Mouse (Mus musculus) limb, embryonic 14.5 days (tissue): ENCODE measurements around the gene Ndufaf2. TPM values are rescaled to one million over a fixed set of nuclear protein-coding genes. Genes with fewer than 3 reads are reported as not detected.

Experiments used
- ATAC-seq: fragments of 200-750 bp; cut with Nextera tagmentation; 2 replicates; pipeline ENCODE4 v1.8.0; 2017; ENCODE audit warnings: low read depth, moderate number of reproducible peaks, moderate TSS enrichment; ENCODE audit not compliant: low FRiP score
- DNase-seq: peaks from one replicate; pipeline ENCODE4 v3.0.0-alpha.2; 2015; ENCODE audit warnings: low spot score
- H3K27ac ChIP-seq: fragments of 300-500 bp; sonication (generic); replicated peaks from 2 replicates; pipeline ENCODE4 v1.5.1; 2014; ENCODE audit warnings: low read depth, mild to moderate bottlenecking, low read length, moderate library complexity, mixed read lengths
- H3K27me3 ChIP-seq: fragments of 300-500 bp; sonication (generic); 2 replicates; pipeline ENCODE4 v1.6.1; 2014; ENCODE audit warnings: low read length, mixed read lengths; ENCODE audit not compliant: control insufficient read depth, insufficient read depth
- H3K36me3 ChIP-seq: fragments of 300-500 bp; sonication (generic); 2 replicates; pipeline ENCODE4 v1.6.1; 2014; ENCODE audit warnings: mild to moderate bottlenecking, low read length, moderate library complexity, mixed read lengths; ENCODE audit not compliant: control insufficient read depth, insufficient read depth
- H3K4me1 ChIP-seq: fragments of 300-500 bp; sonication (generic); 2 replicates; pipeline ENCODE4 v1.6.1; 2014; ENCODE audit warnings: antibody characterized with exemption, low read length, mixed read lengths; ENCODE audit not compliant: control insufficient read depth, insufficient read depth
- H3K4me2 ChIP-seq: fragments of 300-500 bp; sonication (generic); replicated peaks from 2 replicates; pipeline ENCODE4 v1.6.1; 2014; ENCODE audit warnings: low read depth, mild to moderate bottlenecking, low read length, moderate library complexity; ENCODE audit not compliant: severe bottlenecking
- H3K4me3 ChIP-seq: fragments of 300-500 bp; sonication (generic); replicated peaks from 2 replicates; pipeline ENCODE4 v1.5.1; 2014; ENCODE audit warnings: low read length
- H3K9ac ChIP-seq: fragments of 300-500 bp; sonication (generic); 2 replicates; pipeline ENCODE4 v1.6.1; 2014; ENCODE audit warnings: mild to moderate bottlenecking, low read depth, low read length, moderate library complexity; ENCODE audit not compliant: severe bottlenecking
- H3K9me3 ChIP-seq: fragments of 300-500 bp; sonication (generic); 2 replicates; pipeline ENCODE4 v1.6.1; 2016; ENCODE audit warnings: low read length; ENCODE audit not compliant: control insufficient read depth
- POLR2A ChIP-seq: fragments of 200-500 bp; IDR thresholded peaks from 2 replicates; pipeline ENCODE4 v1.8.0; 2012; ENCODE audit warnings: inconsistent platforms, mild to moderate bottlenecking, moderate library complexity, borderline replicate concordance; ENCODE audit not compliant: insufficient read depth, insufficient read length; ENCODE audit errors: extremely low read depth
- WGBS: fragments of 180-500 bp; shearing (Covaris S2); extraction: QIAGEN DNeasy Blood & Tissue Kit; methylation state at CpG from one replicate; pipeline ENCODE4 v1.1.7; 2014; 5-methylcytosine and 5-hydroxymethylcytosine counted together
- polyA plus RNA-seq, 2 experiments: library from polyadenylated mRNA; depleted of rRNA in 1 of 2; stranded (reverse) in 1 of 2; unstranded in 1 of 2; fragments of >200 nt; fragmentation: Nextera tagmentation in 1 of 2; extraction: Ambion mirVana in 1 of 2; gene quantifications; 2 replicates each; pipeline versions ENCODE4 v1.2.1 to v1.2.3; 2012 to 2014

The Ndufaf2 gene
- polyA plus RNA-seq, 2 experiments, result 46.1 to 67.6 TPM

GRCm38 (mm10) chr13:107992573-107992972, 165.8 kb downstream of the Ndufaf2 start:
- ATAC-seq, result no peak
- no peak for TF ChIP-seq POLR2A
- no peaks in the 10 kb centered on the region for H3K9me3 ChIP-seq
- no peak overlapping the region for H3K27ac ChIP-seq
- H3K36me3 ChIP-seq, result no peaks in the 10 kb centered on the region
- H3K27me3 ChIP-seq, result no peaks in the 10 kb centered on the region
- WGBS, result 89% methylated on average over 1 of the region's 1 CpGs
- H3K4me2 ChIP-seq, result no peak overlapping the region
- no peaks in the 10 kb centered on the region for H3K4me1 ChIP-seq
- H3K4me3 ChIP-seq, result no peak overlapping the region
- DNase-seq, result no peak
- no peak overlapping the region for H3K9ac ChIP-seq

DNA sequence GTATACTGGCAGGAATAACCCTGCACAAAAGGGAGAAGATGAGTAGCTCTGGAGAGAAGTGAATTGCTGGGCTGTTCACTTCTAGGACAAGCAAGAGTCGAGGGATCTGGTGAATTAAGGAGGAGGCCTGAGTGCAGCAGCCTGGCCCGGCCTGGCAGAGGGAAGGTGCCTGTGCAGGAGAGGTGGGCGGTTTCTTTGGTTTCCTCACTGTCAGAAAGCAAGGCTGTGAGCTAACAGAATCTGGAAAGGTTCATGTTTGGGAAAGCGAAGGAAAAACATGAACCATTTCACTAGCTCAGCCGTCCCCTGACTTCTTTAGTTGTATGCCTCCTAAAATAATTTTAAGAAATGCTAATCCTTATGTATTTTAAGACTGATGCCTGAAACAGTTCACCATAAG, 173.8 kb downstream of the Ndufaf2 start:
- Histone ChIP-seq H3K36me3 (no peaks in the 10 kb centered on the region), H3K9ac (no peak overlapping the region), H3K4me2 (no peak overlapping the region), H3K4me3 (no peak overlapping the region), H3K27ac (no peak overlapping the region), H3K27me3 (no peaks in the 10 kb centered on the region), H3K9me3 (no peaks in the 10 kb centered on the region), H3K4me1 (no peaks in the 10 kb centered on the region)
- no peak for TF ChIP-seq POLR2A
- no peak for DNase-seq
- WGBS, result 64% methylated on average over 5 of the region's 5 CpGs
- no peak for ATAC-seq

- no peak overlapping the region for H3K4me2 ChIP-seq
- WGBS, result 89% methylated on average over 5 of the region's 5 CpGs
- no peak for TF ChIP-seq POLR2A
- no peaks in the 10 kb centered on the region for H3K9me3 ChIP-seq
- H3K9ac ChIP-seq, result no peak overlapping the region
- H3K27ac ChIP-seq, result no peak overlapping the region
- ATAC-seq, result no peak
- no peaks in the 10 kb centered on the region for H3K36me3 ChIP-seq
- H3K4me3 ChIP-seq, result no peak overlapping the region
- DNase-seq, result no peak
- no peaks in the 10 kb centered on the region for H3K4me1 ChIP-seq
- H3K27me3 ChIP-seq, result no peaks in the 10 kb centered on the region
Measured at GRCm38 (mm10) chr13:107984186-107984585, 174.2 kb downstream of the Ndufaf2 start.

DNA sequence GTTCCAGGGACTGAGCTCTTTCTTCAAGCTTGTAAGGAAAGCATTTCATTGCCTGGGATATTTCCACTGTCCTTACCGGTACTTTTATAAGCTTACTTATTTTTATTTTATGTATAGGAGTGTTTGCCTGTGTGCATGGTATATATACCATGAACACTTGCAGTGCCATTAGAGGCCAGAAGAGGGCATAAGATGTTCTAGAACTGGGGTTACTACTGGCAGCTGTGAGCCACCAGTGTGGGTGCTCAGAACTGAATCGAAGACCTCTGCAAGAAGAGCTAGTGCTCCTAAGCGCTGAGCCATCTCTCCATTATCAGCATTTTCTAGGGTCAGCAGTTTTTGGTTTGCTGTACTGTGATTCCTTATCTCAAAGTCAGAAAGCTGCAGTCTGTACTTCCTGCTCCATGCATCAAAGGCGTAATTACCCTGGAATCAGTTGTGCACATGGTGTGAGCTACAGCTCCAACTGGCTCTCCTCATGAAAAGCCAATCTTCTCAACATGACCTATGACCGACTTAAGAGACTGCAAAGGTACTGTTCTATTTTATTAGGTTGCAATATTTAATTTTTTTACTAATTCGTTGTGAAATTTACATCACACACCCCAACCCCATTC, 175.1 kb downstream of the Ndufaf2 start:
- no peak for ATAC-seq
- Histone ChIP-seq H3K27ac (no peak overlapping the region), H3K9ac (no peak overlapping the region), H3K27me3 (no peaks in the 10 kb centered on the region), H3K36me3 (no peaks in the 10 kb centered on the region), H3K9me3 (no peaks in the 10 kb centered on the region), H3K4me2 (no peak overlapping the region), H3K4me1 (no peaks in the 10 kb centered on the region), H3K4me3 (no peak overlapping the region)
- TF ChIP-seq POLR2A, result no peak
- no peak for DNase-seq
- 89% methylated on average over 6 of the region's 6 CpGs for WGBS

- ATAC-seq (no peak), DNase-seq (no peak)
- Histone ChIP-seq H3K9ac (no peak overlapping the region), H3K9me3 (no peaks in the 10 kb centered on the region), H3K27ac (no peak overlapping the region), H3K36me3 (no peaks in the 10 kb centered on the region), H3K4me3 (no peak overlapping the region), H3K27me3 (no peaks in the 10 kb centered on the region), H3K4me2 (no peak overlapping the region), H3K4me1 (no peaks in the 10 kb centered on the region)
- WGBS, result 91% methylated on average over 6 of the region's 6 CpGs
- no peak for TF ChIP-seq POLR2A
Measured at GRCm38 (mm10) chr13:107979461-107979860, 179.0 kb downstream of the Ndufaf2 start.
